Mouse (Mus musculus): Measurements from ENCODE around the gene Prkca. TPM values are rescaled to one million over a fixed set of nuclear protein-coding genes. Genes with fewer than 3 reads are reported as not detected.
"Not testable (repeated sequence)": the region's sequence is repeated elsewhere in the genome, so short reads cannot be mapped to it uniquely, and the experiment has no call there.

Gene Prkca
- polyA plus RNA-seq, 1 experiment, result 5.4 TPM

GRCm38 (mm10) chr11:108101280-108101950 is 242.3 kb downstream of the Prkca start:
- 68% methylated on average over 8 of the region's 8 CpGs for WGBS
- no peak for DNase-seq

GRCm38 (mm10) chr11:108098306-108098705 is 245.4 kb downstream of the Prkca start:
- H3K4me3 ChIP-seq (ENCODE audit: insufficient read depth, low read depth, low read length), result no peak overlapping the region
- 60% methylated on average over 7 of the region's 7 CpGs for WGBS
- H3K27ac ChIP-seq (ENCODE audit: insufficient read depth, low read depth, low read length), result no peak overlapping the region
- no peaks in the 10 kb centered on the region for H3K36me3 ChIP-seq (ENCODE audit: control insufficient read depth, insufficient read depth, low read length)
- no peaks in the 10 kb centered on the region for H3K4me1 ChIP-seq (ENCODE audit: control insufficient read depth, insufficient read depth, low read length)
- H3K27me3 ChIP-seq (replicated peaks; ENCODE audit: control insufficient read depth, insufficient read depth, low read length), result no peaks in the 10 kb centered on the region
- TF ChIP-seq POLR2A (IDR thresholded peaks at IDR 0.05; ENCODE audit: low read depth, low read length), result no peak
- no peak for TF ChIP-seq CTCF (conservative IDR thresholded peaks at IDR 0.05; ENCODE audit: insufficient read depth, insufficient read length, low read depth, low read length)
- DNase-seq, result no peak

More at GRCm38 (mm10) chr11:108101280-108101950, 242.3 kb downstream of the Prkca start:
- H3K27ac ChIP-seq (ENCODE audit: insufficient read depth, low read depth, low read length), result no peak overlapping the region
- H3K4me1 ChIP-seq (ENCODE audit: control insufficient read depth, insufficient read depth, low read length), result no peaks in the 10 kb centered on the region
- no peak overlapping the region for H3K4me3 ChIP-seq (ENCODE audit: insufficient read depth, low read depth, low read length)
- H3K36me3 ChIP-seq (ENCODE audit: control insufficient read depth, insufficient read depth, low read length), result no peaks in the 10 kb centered on the region
- no peaks in the 10 kb centered on the region for H3K27me3 ChIP-seq (replicated peaks; ENCODE audit: control insufficient read depth, insufficient read depth, low read length)
- no peak for TF ChIP-seq CTCF (conservative IDR thresholded peaks at IDR 0.05; ENCODE audit: insufficient read depth, insufficient read length, low read depth, low read length)
- no peak for TF ChIP-seq POLR2A (IDR thresholded peaks at IDR 0.05; ENCODE audit: low read depth, low read length)

GRCm38 (mm10) chr11:108094796-108095195 is 248.9 kb downstream of the Prkca start:
- Histone ChIP-seq H3K4me1 (ENCODE audit: control insufficient read depth, insufficient read depth, low read length) (no peaks in the 10 kb centered on the region), H3K36me3 (ENCODE audit: control insufficient read depth, insufficient read depth, low read length) (no peaks in the 10 kb centered on the region), H3K4me3 (ENCODE audit: insufficient read depth, low read depth, low read length) (no peak overlapping the region), H3K27me3 (replicated peaks; ENCODE audit: control insufficient read depth, insufficient read depth, low read length) (no peaks in the 10 kb centered on the region), H3K27ac (ENCODE audit: insufficient read depth, low read depth, low read length) (no peak overlapping the region)
- TF ChIP-seq CTCF (conservative IDR thresholded peaks at IDR 0.05; ENCODE audit: insufficient read depth, insufficient read length, low read depth, low read length) (no peak), POLR2A (IDR thresholded peaks at IDR 0.05; ENCODE audit: low read depth, low read length) (no peak)
- 88% methylated on average over 5 of the region's 5 CpGs for WGBS
- no peak for DNase-seq

GRCm38 (mm10) chr11:108093248-108093647 is 250.5 kb downstream of the Prkca start:
- Histone ChIP-seq H3K27me3 (replicated peaks; ENCODE audit: control insufficient read depth, insufficient read depth, low read length) (no peaks in the 10 kb centered on the region), H3K4me1 (ENCODE audit: control insufficient read depth, insufficient read depth, low read length) (no peaks in the 10 kb centered on the region), H3K4me3 (ENCODE audit: insufficient read depth, low read depth, low read length) (no peak overlapping the region), H3K27ac (ENCODE audit: insufficient read depth, low read depth, low read length) (no peak overlapping the region), H3K36me3 (ENCODE audit: control insufficient read depth, insufficient read depth, low read length) (no peaks in the 10 kb centered on the region)
- 86% methylated on average over 4 of the region's 4 CpGs for WGBS
- no peak for DNase-seq
- TF ChIP-seq POLR2A (IDR thresholded peaks at IDR 0.05; ENCODE audit: low read depth, low read length), result no peak
- no peak for TF ChIP-seq CTCF (conservative IDR thresholded peaks at IDR 0.05; ENCODE audit: insufficient read depth, insufficient read length, low read depth, low read length)

GRCm38 (mm10) chr11:108091238-108091637 is 252.5 kb downstream of the Prkca start:
- 97% methylated on average over 3 of the region's 3 CpGs for WGBS

GRCm38 (mm10) chr11:108090706-108091105 is 253.0 kb downstream of the Prkca start:
- TF ChIP-seq CTCF (conservative IDR thresholded peaks at IDR 0.05; ENCODE audit: insufficient read depth, insufficient read length, low read depth, low read length), result no peak
- TF ChIP-seq POLR2A (IDR thresholded peaks at IDR 0.05; ENCODE audit: low read depth, low read length), result no peak

More at GRCm38 (mm10) chr11:108091238-108091637, 252.5 kb downstream of the Prkca start:
- DNase-seq, result no peak
- Histone ChIP-seq H3K4me1 (ENCODE audit: control insufficient read depth, insufficient read depth, low read length) (no peaks in the 10 kb centered on the region), H3K36me3 (ENCODE audit: control insufficient read depth, insufficient read depth, low read length) (no peaks in the 10 kb centered on the region), H3K27ac (ENCODE audit: insufficient read depth, low read depth, low read length) (no peak overlapping the region), H3K4me3 (ENCODE audit: insufficient read depth, low read depth, low read length) (no peak overlapping the region), H3K27me3 (replicated peaks; ENCODE audit: control insufficient read depth, insufficient read depth, low read length) (no peaks in the 10 kb centered on the region)
- no peak for TF ChIP-seq POLR2A (IDR thresholded peaks at IDR 0.05; ENCODE audit: low read depth, low read length)
- no peak for TF ChIP-seq CTCF (conservative IDR thresholded peaks at IDR 0.05; ENCODE audit: insufficient read depth, insufficient read length, low read depth, low read length)

GRCm38 (mm10) chr11:108088063-108088462 is 255.7 kb downstream of the Prkca start:
- Histone ChIP-seq H3K27ac (ENCODE audit: insufficient read depth, low read depth, low read length) (no peak overlapping the region), H3K27me3 (replicated peaks; ENCODE audit: control insufficient read depth, insufficient read depth, low read length) (no peaks in the 10 kb centered on the region), H3K4me1 (ENCODE audit: control insufficient read depth, insufficient read depth, low read length) (no peaks in the 10 kb centered on the region), H3K4me3 (ENCODE audit: insufficient read depth, low read depth, low read length) (no peak overlapping the region), H3K36me3 (ENCODE audit: control insufficient read depth, insufficient read depth, low read length) (no peaks in the 10 kb centered on the region)
- 91% methylated on average over 5 of the region's 5 CpGs for WGBS
- TF ChIP-seq CTCF (conservative IDR thresholded peaks at IDR 0.05; ENCODE audit: insufficient read depth, insufficient read length, low read depth, low read length) (no peak), POLR2A (IDR thresholded peaks at IDR 0.05; ENCODE audit: low read depth, low read length) (no peak)
- no peak for DNase-seq

More at GRCm38 (mm10) chr11:108090706-108091105, 253.0 kb downstream of the Prkca start:
- Histone ChIP-seq H3K4me3 (ENCODE audit: insufficient read depth, low read depth, low read length) (no peak overlapping the region), H3K4me1 (ENCODE audit: control insufficient read depth, insufficient read depth, low read length) (no peaks in the 10 kb centered on the region), H3K27me3 (replicated peaks; ENCODE audit: control insufficient read depth, insufficient read depth, low read length) (no peaks in the 10 kb centered on the region), H3K36me3 (ENCODE audit: control insufficient read depth, insufficient read depth, low read length) (no peaks in the 10 kb centered on the region), H3K27ac (ENCODE audit: insufficient read depth, low read depth, low read length) (no peak overlapping the region)
- WGBS, result 51% methylated on average over 8 of the region's 8 CpGs
- no peak for DNase-seq

GRCm38 (mm10) chr11:108087105-108087700 is 256.5 kb downstream of the Prkca start:
- not testable (repeated sequence) for H3K36me3 ChIP-seq (ENCODE audit: control insufficient read depth, insufficient read depth, low read length); H3K4me1 ChIP-seq (ENCODE audit: control insufficient read depth, insufficient read depth, low read length); H3K27me3 ChIP-seq (replicated peaks; ENCODE audit: control insufficient read depth, insufficient read depth, low read length); DNase-seq; H3K4me3 ChIP-seq (ENCODE audit: insufficient read depth, low read depth, low read length); H3K27ac ChIP-seq (ENCODE audit: insufficient read depth, low read depth, low read length)
- WGBS, result 88% methylated on average over 1 of the region's 1 CpGs
